Mouse (Mus musculus) E14TG2a.4 (cell line): ENCODE measurements around the gene Socs7.
"Not testable (repeated sequence)": the region's sequence is repeated elsewhere in the genome, so short reads cannot be mapped to it uniquely, and the experiment has no call there.

Experiments used
- H3K27me3 ChIP-seq: 2 replicates; pipeline ENCODE4 v1.6.1; 2014; ENCODE audit warnings: low read length, control low read depth; ENCODE audit not compliant: insufficient read depth
- H3K36me3 ChIP-seq: 2 replicates; pipeline ENCODE4 v1.6.1; 2014; ENCODE audit warnings: low read length, control low read depth; ENCODE audit not compliant: insufficient read depth
- H3K4me1 ChIP-seq: replicated peaks from 2 replicates; pipeline ENCODE4 v1.6.1; 2014; ENCODE audit warnings: low read depth, low read length, control low read depth
- H3K4me3 ChIP-seq: replicated peaks from 2 replicates; pipeline ENCODE4 v1.5.1; 2014; ENCODE audit warnings: mild to moderate bottlenecking, low read length
- H3K9me3 ChIP-seq: 2 replicates; pipeline ENCODE4 v1.6.1; 2014; ENCODE audit warnings: low read length, control low read depth
- CTCF ChIP-seq: conservative IDR thresholded peaks from 2 replicates; pipeline ENCODE4 v1.5.1; 2014; ENCODE audit warnings: low read length
- NANOG ChIP-seq: IDR thresholded peaks from 2 replicates; pipeline ENCODE4 v1.6.1; 2014; ENCODE audit warnings: borderline replicate concordance, low read length, mixed read lengths
- POU5F1 ChIP-seq: IDR thresholded peaks from 2 replicates; pipeline ENCODE4 v1.6.1; 2014; ENCODE audit warnings: low read length, borderline replicate concordance

The Socs7 gene

GRCm38 (mm10) chr11:97350035-97350434, 12.3 kb upstream of the Socs7 start:
- TF ChIP-seq CTCF (no peak), POU5F1 (no peak), NANOG (no peak)
- no peak overlapping the region for H3K4me3 ChIP-seq
- H3K36me3 ChIP-seq: no peaks in the 10 kb centered on the region
- 0 out of 2 replicates have a peak, but pooled peaks cover 3% of the 10 kb centered on the region for H3K9me3 ChIP-seq
- H3K4me1 ChIP-seq: peaks cover 56% of the 10 kb centered on the region
- H3K27me3 ChIP-seq: peaks cover 23% of the 10 kb centered on the region

- no peak within 1 kb of the TSS for H3K4me3 ChIP-seq
- no peak for TF ChIP-seq CTCF
- TF ChIP-seq POU5F1: no peak
- no peak for TF ChIP-seq NANOG
- no peaks in the 10 kb centered on the region for H3K36me3 ChIP-seq
- peaks cover 10% of the 10 kb centered on the region for H3K27me3 ChIP-seq
- H3K9me3 ChIP-seq: 0 out of 2 replicates have a peak, but pooled peaks cover 3% of the 10 kb centered on the region
- peaks cover 53% of the 10 kb centered on the region for H3K4me1 ChIP-seq
Observed at GRCm38 (mm10) chr11:97352027-97352684, 10.2 kb upstream of the Socs7 start, which contains the start of gene Gpr179. Gpr179 (minus strand) TSS chr11:97352077.

GRCm38 (mm10) chr11:97352935-97353597, 9.3 kb upstream of the Socs7 start:
- Histone ChIP-seq H3K4me1 (peaks cover 53% of the 10 kb centered on the region), H3K9me3 (0 out of 2 replicates have a peak, but pooled peaks cover 3% of the 10 kb centered on the region), H3K36me3 (no peaks in the 10 kb centered on the region), H3K4me3 (no peak overlapping the region), H3K27me3 (peaks cover 10% of the 10 kb centered on the region)
- no peak for TF ChIP-seq POU5F1
- no peak for TF ChIP-seq CTCF
- TF ChIP-seq NANOG: no peak

- Histone ChIP-seq H3K9me3 (no peaks in the 10 kb centered on the region), H3K4me1 (peaks cover 49% of the 10 kb centered on the region), H3K36me3 (no peaks in the 10 kb centered on the region), H3K27me3 (0 out of 2 replicates have a peak, but pooled peaks cover 4% of the 10 kb centered on the region), H3K4me3 (no peak overlapping the region)
- TF ChIP-seq CTCF (0 out of 2 replicates have a peak, but pooled peaks have one; percentile 2), NANOG (0 out of 2 replicates have a peak, but pooled peaks have one; percentile 4), POU5F1 (no peak)
Observed at GRCm38 (mm10) chr11:97354646-97355045, 7.7 kb upstream of the Socs7 start.

- 0 out of 2 replicates have a peak, but pooled peaks cover 4% of the 10 kb centered on the region for H3K27me3 ChIP-seq
- H3K36me3 ChIP-seq: no peaks in the 10 kb centered on the region
- TF ChIP-seq NANOG (no peak), POU5F1 (no peak), CTCF (no peak)
Observed at GRCm38 (mm10) chr11:97355247-97355646, 7.1 kb upstream of the Socs7 start.

GRCm38 (mm10) chr11:97357663-97358062, 4.7 kb upstream of the Socs7 start:
- TF ChIP-seq CTCF: peak; percentile 54
- H3K36me3 ChIP-seq, H3K4me3 ChIP-seq, H3K9me3 ChIP-seq, H3K27me3 ChIP-seq: not testable (repeated sequence)
- H3K4me1 ChIP-seq: peaks cover 34% of the 10 kb centered on the region

More at GRCm38 (mm10) chr11:97355247-97355646, 7.1 kb upstream of the Socs7 start:
- peaks cover 44% of the 10 kb centered on the region for H3K4me1 ChIP-seq
- no peaks in the 10 kb centered on the region for H3K9me3 ChIP-seq
- no peak overlapping the region for H3K4me3 ChIP-seq

GRCm38 (mm10) chr11:97362649-97362942, 245 bp downstream of the Socs7 start:
- H3K4me1 ChIP-seq: peaks cover 40% of the 10 kb centered on the region
- TF ChIP-seq CTCF (no peak), NANOG (no peak), POU5F1 (no peak)
- H3K4me3 ChIP-seq: peak overlapping the region; percentile 91
- peaks cover 12% of the 10 kb centered on the region for H3K27me3 ChIP-seq
- no peaks in the 10 kb centered on the region for H3K9me3 ChIP-seq
- H3K36me3 ChIP-seq: peaks cover 16% of the 10 kb centered on the region

- TF ChIP-seq POU5F1: no peak
- Histone ChIP-seq H3K4me3 (peak overlapping the region; percentile 91), H3K4me1 (peaks cover 42% of the 10 kb centered on the region), H3K9me3 (no peaks in the 10 kb centered on the region), H3K27me3 (peaks cover 12% of the 10 kb centered on the region), H3K36me3 (peaks cover 20% of the 10 kb centered on the region)
Observed at GRCm38 (mm10) chr11:97362943-97363643, 742 bp downstream of the Socs7 start.
